Mouse (Mus musculus): ENCODE results near the gene Tnk2.

DNA sequence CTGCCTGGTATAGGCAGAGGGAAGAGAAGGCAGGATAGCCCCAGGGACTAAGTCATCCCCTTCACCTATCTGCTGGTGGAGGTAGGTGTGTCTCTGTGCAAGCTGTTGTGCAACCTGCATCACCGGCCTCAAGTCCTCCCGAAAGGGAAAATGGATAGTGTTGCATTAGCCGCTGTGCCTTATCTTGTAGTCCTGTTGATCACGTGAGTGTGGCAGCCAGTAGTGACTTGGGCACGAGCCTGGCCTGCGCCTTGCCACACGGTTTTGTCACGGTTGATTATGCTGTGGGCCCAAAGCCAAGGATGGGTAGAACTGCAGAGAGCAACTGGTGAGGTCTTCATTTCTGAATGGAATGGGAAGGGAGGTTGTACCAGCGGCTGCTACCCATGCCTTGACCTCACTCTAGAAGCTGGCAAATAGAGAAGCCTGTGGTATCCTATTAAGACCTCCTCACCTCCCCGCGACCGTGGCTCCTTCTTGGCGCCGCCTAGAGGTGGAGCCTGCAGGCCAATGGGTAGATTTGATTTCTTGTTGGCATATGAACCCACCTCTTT, 1.8 kb downstream of the Tnk2 start:
- peak; percentile 21; the same call in 1 of the 2 replicates for TF ChIP-seq CTCF (conservative IDR thresholded peaks at IDR 0.05; ENCODE audit: insufficient read depth, insufficient read length, low read depth, low read length)
- no peak for TF ChIP-seq POLR2A (IDR thresholded peaks at IDR 0.05; ENCODE audit: low read depth, low read length)
